Mouse (Mus musculus) forebrain, embryonic 12.5 days (tissue): ENCODE data around the gene Lbr. TPM values are rescaled to one million over a fixed set of nuclear protein-coding genes. Genes with fewer than 3 reads are reported as not detected.

ENCODE experiments used
- ATAC-seq: fragments of 200-750 bp; cut with Nextera tagmentation; 2 replicates; pipeline ENCODE4 v1.8.0; 2017; ENCODE audit warnings: moderate TSS enrichment; ENCODE audit not compliant: low FRiP score
- H3K27ac ChIP-seq: fragments of 300-500 bp; sonication (generic); 2 replicates; pipeline ENCODE4 v1.5.1; 2016; ENCODE audit warnings: mild to moderate bottlenecking
- H3K27me3 ChIP-seq: fragments of 300-500 bp; sonication (generic); 2 replicates; pipeline ENCODE4 v1.6.1; 2016; ENCODE audit warnings: mild to moderate bottlenecking
- H3K36me3 ChIP-seq: fragments of 300-500 bp; sonication (generic); replicated peaks from 2 replicates; pipeline ENCODE4 v1.6.1; 2016; ENCODE audit warnings: mild to moderate bottlenecking
- H3K4me1 ChIP-seq: fragments of 300-500 bp; sonication (generic); 2 replicates; pipeline ENCODE4 v1.6.1; 2016
- H3K4me2 ChIP-seq: fragments of 300-500 bp; sonication (generic); 2 replicates; pipeline ENCODE4 v1.6.1; 2016; ENCODE audit warnings: mild to moderate bottlenecking, moderate library complexity
- H3K4me3 ChIP-seq: fragments of 300-500 bp; sonication (generic); replicated peaks from 2 replicates; pipeline ENCODE4 v1.5.1; 2016; ENCODE audit warnings: mild to moderate bottlenecking
- H3K9ac ChIP-seq: fragments of 300-500 bp; sonication (generic); 2 replicates; pipeline ENCODE4 v1.6.1; 2016; ENCODE audit warnings: mild to moderate bottlenecking
- H3K9me3 ChIP-seq: fragments of 300-500 bp; sonication (generic); 2 replicates; pipeline ENCODE4 v1.6.1; 2016
- WGBS: fragments of 180-500 bp; shearing (Covaris S2); methylation state at CpG from one replicate; pipeline ENCODE4 v1.1.7; 2016; 5-methylcytosine and 5-hydroxymethylcytosine counted together
- polyA plus RNA-seq: library from polyadenylated mRNA; unstranded; fragments of >200 nt; fragmentation: Nextera tagmentation; extraction: Ambion mirVana; gene quantifications from 2 replicates; pipeline ENCODE4 v1.2.1, GENCODE M21; 2016

The Lbr gene
- polyA plus RNA-seq, 1 experiment from 2014 or later = 151 TPM

GRCm38 (mm10) chr1:181864971-181865862 is 22.4 kb upstream of the Lbr start:
- no peaks in the 10 kb centered on the region for H3K27me3 ChIP-seq
- no peaks in the 10 kb centered on the region for H3K36me3 ChIP-seq
- no peaks in the 10 kb centered on the region for H3K9me3 ChIP-seq
- no peak overlapping the region for H3K4me2 ChIP-seq
- H3K9ac ChIP-seq = no peak overlapping the region
- no peak for ATAC-seq
- no peak overlapping the region for H3K27ac ChIP-seq
- H3K4me3 ChIP-seq = no peak overlapping the region
- 80% methylated on average over 11 of the region's 11 CpGs for WGBS
- peaks cover 7% of the 10 kb centered on the region for H3K4me1 ChIP-seq

DNA sequence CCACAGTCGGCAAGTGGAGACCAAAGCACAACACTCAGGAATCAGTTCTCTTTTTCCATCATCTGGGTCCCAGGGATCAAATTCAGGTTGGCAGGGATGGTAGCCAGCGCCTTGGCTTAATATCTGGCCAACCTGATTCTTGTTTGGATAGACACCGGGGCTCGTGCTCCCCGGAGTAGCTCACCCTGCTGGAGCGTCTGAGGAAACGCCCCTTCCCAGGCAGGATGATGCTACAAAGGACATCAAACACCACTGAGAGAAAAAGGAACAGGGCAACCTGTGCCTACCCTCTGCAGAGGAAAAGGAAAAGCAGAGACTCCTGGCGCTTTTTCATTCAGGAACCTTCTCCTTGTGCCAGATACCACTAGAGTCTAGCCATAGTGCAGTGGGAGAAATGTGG is 20.6 kb upstream of the Lbr start:
- H3K4me3 ChIP-seq = no peak overlapping the region
- no peak overlapping the region for H3K9ac ChIP-seq
- H3K4me1 ChIP-seq = peaks cover 7% of the 10 kb centered on the region
- no peaks in the 10 kb centered on the region for H3K9me3 ChIP-seq
- ATAC-seq = no peak
- no peak overlapping the region for H3K4me2 ChIP-seq
- no peaks in the 10 kb centered on the region for H3K36me3 ChIP-seq
- H3K27me3 ChIP-seq = no peaks in the 10 kb centered on the region
- WGBS = 41% methylated on average over 8 of the region's 8 CpGs
- H3K27ac ChIP-seq = no peak overlapping the region

- H3K4me3 ChIP-seq = no peak overlapping the region
- no peaks in the 10 kb centered on the region for H3K9me3 ChIP-seq
- H3K27me3 ChIP-seq = no peaks in the 10 kb centered on the region
- no peaks in the 10 kb centered on the region for H3K36me3 ChIP-seq
- no peak for ATAC-seq
- H3K4me2 ChIP-seq = no peak overlapping the region
- H3K4me1 ChIP-seq = peaks cover 7% of the 10 kb centered on the region
- no peak overlapping the region for H3K27ac ChIP-seq
- H3K9ac ChIP-seq = no peak overlapping the region
- 56% methylated on average over 16 of the region's 16 CpGs for WGBS
Observed at GRCm38 (mm10) chr1:181862676-181863374, 20.0 kb upstream of the Lbr start.

- Histone ChIP-seq H3K4me1 (peaks cover 7% of the 10 kb centered on the region), H3K36me3 (no peaks in the 10 kb centered on the region), H3K27ac (no peak overlapping the region), H3K9me3 (no peaks in the 10 kb centered on the region), H3K4me2 (no peak overlapping the region), H3K9ac (no peak overlapping the region), H3K27me3 (no peaks in the 10 kb centered on the region), H3K4me3 (no peak overlapping the region)
- WGBS = 74% methylated on average over 2 of the region's 2 CpGs
- ATAC-seq = no peak
Observed at GRCm38 (mm10) chr1:181861181-181861902, 18.5 kb upstream of the Lbr start.

DNA sequence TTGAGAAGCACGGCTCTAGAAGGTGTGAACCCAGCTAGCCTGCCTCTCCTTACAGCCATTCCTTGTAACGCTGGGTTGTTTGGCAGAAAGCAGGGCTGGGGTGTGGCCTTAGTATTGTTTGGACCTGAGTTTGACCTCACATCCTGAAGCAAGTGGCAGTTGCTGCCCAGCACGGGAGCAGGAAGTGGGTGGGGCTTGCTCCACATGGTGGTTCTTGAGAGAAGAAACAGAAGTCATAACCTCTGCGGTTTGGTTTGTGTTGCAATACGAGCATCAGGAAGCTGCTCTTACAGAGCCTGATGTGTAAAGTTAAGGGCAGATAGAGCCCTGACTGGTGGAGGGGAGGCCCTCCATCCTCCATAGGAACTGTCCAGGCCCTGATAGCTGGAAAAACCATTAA is 17.8 kb upstream of the Lbr start:
- Histone ChIP-seq H3K27ac (no peak overlapping the region), H3K4me3 (no peak overlapping the region), H3K4me1 (peaks cover 7% of the 10 kb centered on the region), H3K27me3 (no peaks in the 10 kb centered on the region), H3K9me3 (no peaks in the 10 kb centered on the region), H3K9ac (no peak overlapping the region), H3K36me3 (no peaks in the 10 kb centered on the region), H3K4me2 (no peak overlapping the region)
- 53% methylated on average over 5 of the region's 5 CpGs for WGBS
- ATAC-seq = no peak

GRCm38 (mm10) chr1:181856329-181856728 is 13.5 kb upstream of the Lbr start:
- Histone ChIP-seq H3K9ac (no peak overlapping the region), H3K4me3 (no peak overlapping the region), H3K27me3 (peaks cover 7% of the 10 kb centered on the region; the same call in 1 of the 2 replicates), H3K27ac (no peak overlapping the region), H3K36me3 (no peaks in the 10 kb centered on the region), H3K9me3 (no peaks in the 10 kb centered on the region), H3K4me1 (peaks cover 5% of the 10 kb centered on the region; the same call in 1 of the 2 replicates), H3K4me2 (no peak overlapping the region)
- 90% methylated on average over 2 of the region's 2 CpGs for WGBS
- ATAC-seq = no peak

GRCm38 (mm10) chr1:181854829-181855228 is 12.0 kb upstream of the Lbr start:
- Histone ChIP-seq H3K27me3 (peaks cover 7% of the 10 kb centered on the region; the same call in 1 of the 2 replicates), H3K4me2 (no peak overlapping the region), H3K9ac (no peak overlapping the region), H3K4me3 (no peak overlapping the region), H3K36me3 (no peaks in the 10 kb centered on the region), H3K4me1 (0 out of 2 replicates have a peak, but pooled peaks cover 5% of the 10 kb centered on the region), H3K9me3 (no peaks in the 10 kb centered on the region), H3K27ac (no peak overlapping the region)
- no peak for ATAC-seq
- WGBS = 94% methylated on average over 2 of the region's 2 CpGs

DNA sequence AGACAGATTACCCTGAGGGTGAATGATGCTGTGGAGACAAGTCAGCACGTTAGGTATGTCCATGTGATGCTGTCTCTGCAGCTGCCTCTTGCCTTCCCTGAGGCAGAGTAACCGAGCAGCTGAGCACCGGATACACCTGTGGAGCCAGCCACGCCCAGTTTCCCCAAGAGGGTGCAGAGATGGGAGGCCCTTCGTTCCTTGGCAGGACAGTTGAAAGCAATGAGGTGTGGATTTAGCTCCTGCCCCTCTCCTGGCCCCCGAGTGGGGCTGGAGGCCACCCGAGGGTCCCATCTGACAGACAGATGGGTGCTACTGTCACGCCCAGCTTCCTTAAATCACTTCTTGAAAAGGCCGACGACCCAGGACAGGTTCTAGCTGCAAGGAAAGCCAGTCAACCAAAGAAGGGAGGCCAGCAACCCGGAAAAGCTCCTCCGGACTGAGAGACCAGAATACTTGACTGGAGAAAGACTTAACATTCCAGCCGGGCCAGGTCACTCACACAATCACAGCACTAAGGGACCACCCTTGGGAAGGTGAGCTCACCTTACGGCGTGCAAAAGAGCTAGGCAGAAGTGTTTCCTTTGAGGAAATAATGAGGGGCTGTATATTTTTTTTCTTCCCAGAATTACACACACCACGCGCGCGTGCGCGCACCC is 10.4 kb upstream of the Lbr start:
- no peaks in the 10 kb centered on the region for H3K36me3 ChIP-seq
- peaks cover 7% of the 10 kb centered on the region; the same call in 1 of the 2 replicates for H3K27me3 ChIP-seq
- no peak overlapping the region for H3K9ac ChIP-seq
- ATAC-seq = no peak
- no peaks in the 10 kb centered on the region for H3K9me3 ChIP-seq
- H3K4me3 ChIP-seq = no peak overlapping the region
- 20% methylated on average over 19 of the region's 21 CpGs for WGBS
- H3K27ac ChIP-seq = no peak overlapping the region
- H3K4me2 ChIP-seq = peak overlapping the region; percentile 18
- 0 out of 2 replicates have a peak, but pooled peaks cover 5% of the 10 kb centered on the region for H3K4me1 ChIP-seq

- H3K36me3 ChIP-seq = no peaks in the 10 kb centered on the region
- no peak for ATAC-seq
- whole genome bisulfite sequencing = 60% methylated on average over 13 of the region's 13 CpGs
Observed at GRCm38 (mm10) chr1:181852466-181852865, 9.6 kb upstream of the Lbr start.

DNA sequence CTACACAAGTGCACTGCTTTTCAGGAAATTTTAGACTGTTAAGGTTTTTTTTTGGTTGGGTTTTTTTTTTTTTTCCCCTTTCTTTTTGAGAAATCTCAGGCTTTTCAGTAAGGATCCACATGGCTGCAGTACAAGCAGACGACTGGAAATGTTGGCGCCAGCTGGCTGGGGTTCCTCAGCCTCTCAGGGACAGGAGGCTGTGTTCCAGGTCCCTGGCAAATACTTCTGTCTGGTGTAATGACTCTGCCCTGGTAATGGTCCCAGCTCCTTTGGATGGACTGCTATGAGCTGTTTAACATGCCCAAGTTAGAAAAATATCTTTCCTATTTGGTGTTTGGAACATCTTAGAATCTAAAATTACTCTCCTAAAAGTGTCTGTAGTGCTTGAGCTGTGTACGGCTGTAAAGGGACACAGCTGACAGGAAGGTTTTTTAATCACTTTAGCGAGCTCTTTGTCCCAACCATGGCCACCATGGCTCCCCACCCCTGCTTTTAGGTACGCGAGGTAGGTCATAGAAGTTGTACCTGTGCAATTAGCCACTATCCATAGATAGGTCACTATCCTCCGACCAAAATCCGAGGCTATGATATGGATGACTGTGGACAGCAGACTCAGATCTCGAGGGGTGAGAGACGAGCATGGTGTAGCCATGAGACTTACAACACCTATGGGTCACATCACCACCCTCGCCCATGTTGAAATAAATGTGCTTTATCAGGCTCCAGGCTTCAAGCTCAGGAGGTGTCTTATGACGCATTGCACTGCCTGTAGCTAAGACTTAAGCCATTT is 8.9 kb upstream of the Lbr start:
- 90% methylated on average over 12 of the region's 12 CpGs for WGBS
- Histone ChIP-seq H3K9me3 (no peaks in the 10 kb centered on the region), H3K9ac (no peak overlapping the region), H3K4me1 (0 out of 2 replicates have a peak, but pooled peaks cover 5% of the 10 kb centered on the region), H3K27ac (no peak overlapping the region), H3K4me3 (no peak overlapping the region), H3K27me3 (peaks cover 7% of the 10 kb centered on the region; the same call in 1 of the 2 replicates), H3K4me2 (no peak overlapping the region), H3K36me3 (no peaks in the 10 kb centered on the region)
- no peak for ATAC-seq

More at GRCm38 (mm10) chr1:181852466-181852865, 9.6 kb upstream of the Lbr start:
- Histone ChIP-seq H3K4me1 (0 out of 2 replicates have a peak, but pooled peaks cover 5% of the 10 kb centered on the region), H3K27ac (no peak overlapping the region), H3K27me3 (peaks cover 7% of the 10 kb centered on the region; the same call in 1 of the 2 replicates), H3K4me3 (no peak overlapping the region), H3K4me2 (no peak overlapping the region), H3K9ac (no peak overlapping the region), H3K9me3 (no peaks in the 10 kb centered on the region)

DNA sequence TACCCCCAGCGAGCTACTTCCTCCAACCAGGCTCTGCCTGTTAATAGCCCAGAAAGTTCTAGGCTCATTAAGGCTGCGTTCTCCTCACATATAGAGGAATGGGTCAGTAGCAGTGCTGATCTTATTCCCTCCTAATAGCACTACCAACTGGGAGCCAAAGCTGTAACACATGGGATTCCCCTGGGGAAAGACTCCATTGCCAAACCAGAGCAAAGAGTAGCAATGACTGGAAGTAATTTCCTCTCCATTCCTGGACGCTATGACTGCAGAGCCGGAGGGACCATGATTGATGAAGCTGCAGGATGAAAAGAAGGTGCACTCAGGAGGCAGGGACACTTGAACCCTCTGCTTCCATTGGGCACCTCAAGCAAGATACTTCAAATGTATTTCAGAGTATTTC is 7.6 kb upstream of the Lbr start:
- no peak overlapping the region for H3K4me2 ChIP-seq
- no peak overlapping the region for H3K9ac ChIP-seq
- H3K9me3 ChIP-seq = no peaks in the 10 kb centered on the region
- H3K36me3 ChIP-seq = no peaks in the 10 kb centered on the region
- peaks cover 7% of the 10 kb centered on the region; the same call in 1 of the 2 replicates for H3K27me3 ChIP-seq
- H3K4me3 ChIP-seq = no peak overlapping the region
- ATAC-seq = no peak
- H3K4me1 ChIP-seq = 0 out of 2 replicates have a peak, but pooled peaks cover 5% of the 10 kb centered on the region
- no peak overlapping the region for H3K27ac ChIP-seq
- WGBS = 87% methylated on average over 4 of the region's 4 CpGs
